Mouse (Mus musculus): ENCODE measurements at regions not wholly inside any gene's neighbourhood (a gene's known extent, or its start where the extent isn't known, plus 50 kb on each side); places are given as distances from the start of the nearest gene placed in this dataset.

GRCm38 (mm10) chr9:101356607-101357006 is 105.0 kb upstream of the Ppp2r3a start:
- no peak for DNase-seq

GRCm38 (mm10) chr9:101348771-101349170 is 97.2 kb upstream of the Ppp2r3a start:
- no peak for DNase-seq

DNA sequence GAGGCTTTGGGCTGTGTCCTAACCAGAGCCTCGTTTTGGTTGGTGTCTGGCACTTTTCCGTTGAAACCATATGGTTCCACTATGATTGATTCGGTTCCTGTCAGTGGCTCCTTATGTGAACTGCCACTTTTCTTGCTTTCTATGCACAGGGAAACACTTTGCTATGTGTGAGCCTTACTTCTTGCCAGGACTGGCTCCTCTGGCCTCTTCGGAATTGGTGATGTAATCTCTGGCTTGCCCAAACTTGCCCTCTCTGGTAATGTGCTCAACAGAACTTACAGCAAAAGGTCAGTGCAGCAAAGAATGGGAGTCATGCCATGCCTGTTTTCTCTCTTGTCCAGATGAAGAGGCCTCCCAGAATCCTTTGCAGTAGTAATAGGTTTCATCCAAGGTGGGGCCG is 91.3 kb upstream of the Ppp2r3a start:
- DNase-seq: no peak

GRCm38 (mm10) chr9:101340796-101341465 is 89.3 kb upstream of the Ppp2r3a start:
- DNase-seq: peak; percentile 22

DNA sequence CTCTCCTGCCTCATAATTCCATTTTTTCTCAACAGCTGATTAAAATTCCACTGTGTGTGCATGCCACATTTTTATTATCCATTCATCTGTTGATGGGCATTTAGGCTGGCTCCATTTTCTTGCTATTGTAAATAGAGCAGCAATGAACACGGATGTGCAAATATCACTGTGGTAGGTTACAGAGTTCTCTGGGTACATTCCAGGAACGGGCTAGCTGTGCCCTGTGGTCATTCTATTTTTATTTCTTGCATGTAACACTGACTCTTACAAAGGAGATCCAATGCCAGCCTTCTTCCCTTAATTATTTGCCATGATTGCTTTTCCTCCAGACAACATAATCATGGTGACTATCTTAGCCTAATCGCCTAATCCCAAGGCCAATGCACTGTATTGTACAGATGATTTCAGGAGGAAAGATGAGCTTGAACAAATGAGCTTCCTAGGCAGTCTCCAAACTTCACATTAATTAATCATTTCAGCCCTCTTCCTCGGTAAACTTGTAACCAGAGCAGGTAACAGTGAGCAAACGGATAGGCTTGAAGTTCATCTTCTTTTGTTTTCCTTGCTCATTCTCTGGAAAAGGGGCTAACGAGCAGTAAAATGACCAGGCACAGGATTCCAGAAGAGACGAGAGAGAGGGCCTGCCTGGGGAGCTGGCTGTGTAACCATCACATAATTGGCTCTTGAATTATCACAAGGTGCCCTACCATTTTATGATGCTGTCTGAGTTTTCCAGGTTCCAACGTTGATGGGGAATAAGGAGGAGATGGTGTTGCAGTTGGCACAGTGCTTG is 77.6 kb upstream of the Ppp2r3a start:
- DNase-seq: no peak

- DNase-seq: no peak
These were observed 75.4 kb upstream of the Ppp2r3a start for GRCm38 (mm10) chr9:101326961-101327360.

GRCm38 (mm10) chr9:101314036-101314435 is 62.4 kb upstream of the Ppp2r3a start:
- DNase-seq: peak; percentile 80

DNA sequence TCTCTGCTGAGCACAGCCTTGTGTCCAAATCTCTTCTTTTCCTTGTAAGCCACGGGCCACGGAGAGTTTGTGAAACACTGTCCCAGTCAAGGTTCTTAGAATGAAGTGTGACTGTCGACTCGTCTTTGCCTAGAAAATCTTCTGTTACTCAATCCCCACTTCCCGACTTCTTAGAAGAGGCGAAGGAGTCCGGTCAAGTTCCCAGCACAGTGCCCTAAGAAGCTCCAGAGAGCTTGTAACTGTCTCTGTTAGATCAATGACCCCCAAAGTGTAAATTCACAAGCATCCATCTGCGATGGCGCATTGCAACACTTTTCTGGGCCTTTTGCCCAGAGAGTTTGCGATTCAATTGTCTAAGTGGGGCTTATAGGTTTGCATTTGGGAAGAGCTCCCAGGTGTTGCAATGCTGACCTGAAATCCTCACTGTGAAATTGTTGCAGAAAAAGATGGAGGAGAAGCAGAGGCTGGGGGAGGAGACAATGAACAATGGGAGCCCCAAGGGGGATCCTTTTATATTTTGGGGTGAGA is 54.9 kb upstream of the Ppp2r3a start:
- DNase-seq: no peak

DNA sequence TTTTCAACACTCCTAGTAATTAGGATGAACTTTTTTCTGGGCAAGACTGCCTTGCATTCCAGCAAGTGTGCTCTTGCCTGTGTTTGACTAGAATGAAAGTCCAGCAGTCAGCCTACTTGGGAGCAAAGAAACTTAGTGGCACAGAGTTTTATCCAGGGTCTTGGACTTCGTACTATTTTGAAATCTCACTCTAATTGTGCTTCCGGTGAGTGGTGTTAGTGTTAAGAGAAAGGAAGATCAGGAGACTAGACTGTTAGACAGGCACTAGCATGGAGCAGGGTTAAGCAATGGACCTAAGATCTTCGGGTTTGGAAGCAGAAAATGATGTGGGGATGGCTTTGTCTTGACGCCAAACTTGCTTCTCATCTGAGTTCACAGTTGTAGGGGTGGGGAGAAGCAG is 54.1 kb upstream of the Ppp2r3a start:
- DNase-seq: no peak

Data from embryo, embryonic 11 days (tissue).